Mouse (Mus musculus): ENCODE data around the gene Rnf6. TPM values are rescaled to one million over a fixed set of nuclear protein-coding genes. Genes with fewer than 3 reads are reported as not detected.
"Not testable (repeated sequence)": the region's sequence is repeated elsewhere in the genome, so short reads cannot be mapped to it uniquely, and the experiment has no call there.

Rnf6 gene
- polyA plus RNA-seq, 1 experiment from 2014 or later: 25.3 TPM

GRCm38 (mm10) chr5:146188712-146189111, 32.6 kb downstream of the Rnf6 start:
- H3K4me3 ChIP-seq: no peak overlapping the region
- H3K27me3 ChIP-seq (replicated peaks): no peaks in the 10 kb centered on the region
- no peaks in the 10 kb centered on the region for H3K36me3 ChIP-seq
- H3K9me3 ChIP-seq (replicated peaks): no peaks in the 10 kb centered on the region
- H3K4me1 ChIP-seq: no peaks in the 10 kb centered on the region
- H3K27ac ChIP-seq: no peak overlapping the region
- H3K4me2 ChIP-seq: no peak overlapping the region
- ATAC-seq: no peak
- H3K9ac ChIP-seq: no peak overlapping the region
- WGBS (ENCODE audit: insufficient replicate concordance): 87% methylated on average over 7 of the region's 7 CpGs

- Histone ChIP-seq H3K9ac (no peak overlapping the region), H3K4me3 (no peak overlapping the region), H3K27ac (no peak overlapping the region), H3K4me2 (no peak overlapping the region), H3K9me3 (replicated peaks) (no peaks in the 10 kb centered on the region), H3K36me3 (no peaks in the 10 kb centered on the region), H3K4me1 (no peaks in the 10 kb centered on the region), H3K27me3 (replicated peaks) (no peaks in the 10 kb centered on the region)
- 52% methylated on average over 1 of the region's 1 CpGs for WGBS (ENCODE audit: insufficient replicate concordance)
- ATAC-seq: no peak
Observed at GRCm38 (mm10) chr5:146188144-146188543, 33.2 kb downstream of the Rnf6 start.

GRCm38 (mm10) chr5:146187441-146187840, 33.9 kb downstream of the Rnf6 start:
- not testable (repeated sequence) for H3K9me3 ChIP-seq (replicated peaks); ATAC-seq; H3K9ac ChIP-seq; H3K27me3 ChIP-seq (replicated peaks); H3K4me2 ChIP-seq; H3K27ac ChIP-seq; H3K4me3 ChIP-seq; H3K4me1 ChIP-seq; H3K36me3 ChIP-seq
- 10% methylated on average over 5 of the region's 5 CpGs for WGBS (ENCODE audit: insufficient replicate concordance)

DNA sequence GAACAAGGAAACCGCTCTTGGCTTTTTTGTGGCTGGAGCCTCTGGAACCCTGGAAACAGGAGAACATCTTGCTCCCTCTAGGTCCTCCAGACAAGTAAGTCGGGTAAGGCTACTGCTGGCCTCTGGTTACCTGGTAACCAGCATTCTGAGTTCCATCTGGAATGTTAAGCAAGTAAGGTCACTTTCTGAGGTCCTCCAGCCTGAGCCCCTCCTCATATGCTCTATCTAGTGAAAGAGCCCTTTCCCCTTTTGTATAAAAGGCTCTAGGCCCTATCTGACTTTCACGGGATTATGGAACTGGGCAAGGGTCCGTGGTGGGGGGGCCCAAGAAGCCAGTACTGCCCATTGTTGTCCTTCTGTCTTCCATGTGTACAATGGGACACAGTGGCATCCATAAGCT, 36.2 kb downstream of the Rnf6 start, which contains the start of gene 1700001J03Rik:
Gene 1700001J03Rik (minus strand): TSS at position 101 of the 400 bp plus-strand sequence.
- H3K27me3 ChIP-seq (replicated peaks); H3K4me1 ChIP-seq; H3K4me3 ChIP-seq; H3K9ac ChIP-seq; ATAC-seq; H3K9me3 ChIP-seq (replicated peaks); H3K27ac ChIP-seq; H3K36me3 ChIP-seq; H3K4me2 ChIP-seq: not testable (repeated sequence)
- 62% methylated on average over 4 of the region's 4 CpGs for WGBS (ENCODE audit: insufficient replicate concordance)

DNA sequence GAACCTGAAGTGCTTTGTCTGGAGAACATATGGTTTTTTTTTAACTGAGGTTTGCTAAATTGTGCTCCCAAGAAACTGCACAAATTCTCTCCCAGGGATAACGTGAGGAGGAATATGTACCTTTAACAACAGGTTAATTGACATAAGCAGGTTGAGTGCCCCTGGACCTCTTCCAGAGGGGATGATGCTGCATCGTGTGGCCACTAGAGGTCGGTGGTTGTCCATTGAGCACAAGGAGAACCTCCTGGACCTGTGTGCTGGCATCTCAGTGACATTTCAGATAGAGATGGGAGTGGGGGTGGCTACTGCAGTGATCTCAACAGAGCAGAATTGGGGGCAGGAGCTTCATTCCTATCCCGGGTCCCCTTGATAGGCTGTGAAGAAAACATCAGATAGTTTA, 48.6 kb downstream of the Rnf6 start:
- not testable (repeated sequence) for H3K4me3 ChIP-seq; H3K9ac ChIP-seq; H3K27ac ChIP-seq; ATAC-seq; H3K27me3 ChIP-seq (replicated peaks); H3K9me3 ChIP-seq (replicated peaks); H3K4me1 ChIP-seq; H3K36me3 ChIP-seq; H3K4me2 ChIP-seq
- 40% methylated on average over 4 of the region's 4 CpGs for WGBS (ENCODE audit: insufficient replicate concordance)

GRCm38 (mm10) chr5:146170621-146171020, 50.7 kb downstream of the Rnf6 start, which contains the start of gene Gm6309:
Gm6309 (minus strand) TSS chr5:146170721.
- 74% methylated on average over 2 of the region's 2 CpGs for WGBS (ENCODE audit: insufficient replicate concordance)
- ATAC-seq; H3K27me3 ChIP-seq (replicated peaks); H3K4me1 ChIP-seq; H3K9me3 ChIP-seq (replicated peaks); H3K4me2 ChIP-seq; H3K27ac ChIP-seq; H3K9ac ChIP-seq; H3K36me3 ChIP-seq; H3K4me3 ChIP-seq: not testable (repeated sequence)

DNA sequence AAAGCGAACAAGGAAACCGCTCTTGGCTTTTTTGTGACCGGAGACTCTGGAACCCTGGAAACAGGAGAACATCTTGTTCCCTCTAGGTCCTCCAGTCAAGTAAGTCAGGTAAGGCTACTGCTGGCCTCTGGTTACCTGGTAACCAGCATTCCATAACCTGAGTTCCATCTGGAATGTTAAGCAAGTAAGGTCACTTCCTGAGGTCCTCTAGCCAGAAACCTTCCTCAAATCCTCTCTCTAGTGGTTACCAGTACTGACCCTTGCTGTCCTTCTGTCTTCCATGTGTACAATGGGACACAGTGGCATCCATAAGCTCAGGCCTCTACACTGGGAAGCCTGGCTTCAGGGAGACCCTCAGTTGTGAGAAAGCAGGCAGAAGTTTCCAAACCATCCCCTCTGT, 60.9 kb downstream of the Rnf6 start, which contains the start of gene Gm5565:
Gene Gm5565 (minus strand): TSS at position 101 of the 400 bp plus-strand sequence.
- not testable (repeated sequence) for H3K9me3 ChIP-seq (replicated peaks); ATAC-seq; H3K27ac ChIP-seq; H3K4me2 ChIP-seq; H3K4me1 ChIP-seq; H3K27me3 ChIP-seq (replicated peaks); H3K9ac ChIP-seq; H3K4me3 ChIP-seq; H3K36me3 ChIP-seq
- WGBS (ENCODE audit: insufficient replicate concordance): 86% methylated on average over 3 of the region's 3 CpGs

Other genes starting within 250 kb of the Rnf6 start
- not detected in 2 replicates for gene Cyp3a25, start 211.9 kb downstream of the Rnf6 start, polyA plus RNA-seq (2016; fragmentation: Nextera tagmentation; extraction: Ambion mirVana)
- not detected in 2 replicates for gene Cyp3a59, start 142.3 kb downstream of the Rnf6 start, polyA plus RNA-seq (2016; fragmentation: Nextera tagmentation; extraction: Ambion mirVana)
- not detected in 2 replicates for gene Gm5565, start 61.0 kb downstream of the Rnf6 start, polyA plus RNA-seq (2016; fragmentation: Nextera tagmentation; extraction: Ambion mirVana)
- not detected in 2 replicates for gene Gm6309, start 50.8 kb downstream of the Rnf6 start, polyA plus RNA-seq (2016; fragmentation: Nextera tagmentation; extraction: Ambion mirVana)
- gene 1700001J03Rik, start 36.3 kb downstream of the Rnf6 start, polyA plus RNA-seq (2016; fragmentation: Nextera tagmentation; extraction: Ambion mirVana): not detected in 2 replicates
- 30.7 and 32.5 TPM in 2 replicates for gene Cdk8, start 9.7 kb upstream of the Rnf6 start, polyA plus RNA-seq (2016; fragmentation: Nextera tagmentation; extraction: Ambion mirVana)
- gene Wasf3, start 163.4 kb upstream of the Rnf6 start, polyA plus RNA-seq (2016; fragmentation: Nextera tagmentation; extraction: Ambion mirVana): 0.13 and 0.19 TPM in 2 replicates

All from liver, embryonic 12.5 days (tissue).